Mouse (Mus musculus): Measurements from ENCODE around the gene Ccdc144b. TPM values are rescaled to one million over a fixed set of nuclear protein-coding genes. Genes with fewer than 3 reads are reported as not detected.

Gene Ccdc144b
- polyA plus RNA-seq, 1 experiment from 2014 or later: 0.10 TPM

- Histone ChIP-seq H3K9me3 (replicated peaks) (no peaks in the 10 kb centered on the region), H3K4me3 (no peak overlapping the region), H3K27ac (ENCODE audit: poor library complexity, severe bottlenecking) (0 out of 2 replicates have a peak overlapping the region, but pooled peaks have one; percentile 18), H3K36me3 (peaks cover 69% of the 10 kb centered on the region), H3K4me1 (replicated peaks) (0 out of 2 replicates have a peak, but pooled peaks cover 2% of the 10 kb centered on the region), H3K9ac (no peak overlapping the region), H3K27me3 (replicated peaks) (no peaks in the 10 kb centered on the region), H3K4me2 (no peak overlapping the region)
- WGBS: 57% methylated on average over 6 of the region's 6 CpGs
- ATAC-seq (ENCODE audit: insufficient number of reproducible peaks, low FRiP score): no peak
Observed at GRCm38 (mm10) chr3:35986266-35986665, 67.1 kb downstream of the Ccdc144b start.

GRCm38 (mm10) chr3:35973551-35973950 lies 79.8 kb downstream of the Ccdc144b start:
- H3K27ac ChIP-seq (ENCODE audit: poor library complexity, severe bottlenecking): no peak overlapping the region
- no peak overlapping the region for H3K9ac ChIP-seq
- H3K4me2 ChIP-seq: no peak overlapping the region
- ATAC-seq (ENCODE audit: insufficient number of reproducible peaks, low FRiP score): no peak
- no peaks in the 10 kb centered on the region for H3K9me3 ChIP-seq (replicated peaks)
- no peak overlapping the region for H3K4me3 ChIP-seq
- H3K36me3 ChIP-seq: peaks cover 48% of the 10 kb centered on the region
- 65% methylated on average over 7 of the region's 7 CpGs for WGBS
- 0 out of 2 replicates have a peak, but pooled peaks cover 2% of the 10 kb centered on the region for H3K4me1 ChIP-seq (replicated peaks)
- no peaks in the 10 kb centered on the region for H3K27me3 ChIP-seq (replicated peaks)

- Histone ChIP-seq H3K4me3 (no peak overlapping the region), H3K9me3 (replicated peaks) (no peaks in the 10 kb centered on the region), H3K36me3 (peaks cover 48% of the 10 kb centered on the region), H3K9ac (no peak overlapping the region), H3K27me3 (replicated peaks) (no peaks in the 10 kb centered on the region), H3K4me2 (no peak overlapping the region), H3K27ac (ENCODE audit: poor library complexity, severe bottlenecking) (no peak overlapping the region), H3K4me1 (replicated peaks) (0 out of 2 replicates have a peak, but pooled peaks cover 2% of the 10 kb centered on the region)
- 77% methylated on average over 4 of the region's 4 CpGs for WGBS
- no peak for ATAC-seq (ENCODE audit: insufficient number of reproducible peaks, low FRiP score)
Observed at GRCm38 (mm10) chr3:35972985-35973384, 80.4 kb downstream of the Ccdc144b start.

GRCm38 (mm10) chr3:35971149-35971548 lies 82.2 kb downstream of the Ccdc144b start:
- Histone ChIP-seq H3K4me2 (no peak overlapping the region), H3K27me3 (replicated peaks) (no peaks in the 10 kb centered on the region), H3K36me3 (peaks cover 47% of the 10 kb centered on the region), H3K9me3 (replicated peaks) (no peaks in the 10 kb centered on the region), H3K9ac (no peak overlapping the region), H3K4me1 (replicated peaks) (0 out of 2 replicates have a peak, but pooled peaks cover 2% of the 10 kb centered on the region), H3K27ac (ENCODE audit: poor library complexity, severe bottlenecking) (no peak overlapping the region), H3K4me3 (no peak overlapping the region)
- WGBS: 88% methylated on average over 12 of the region's 12 CpGs
- ATAC-seq (ENCODE audit: insufficient number of reproducible peaks, low FRiP score): no peak

- Histone ChIP-seq H3K9ac (no peak overlapping the region), H3K9me3 (replicated peaks) (no peaks in the 10 kb centered on the region), H3K27ac (ENCODE audit: poor library complexity, severe bottlenecking) (no peak overlapping the region), H3K27me3 (replicated peaks) (no peaks in the 10 kb centered on the region), H3K4me3 (no peak overlapping the region), H3K4me2 (no peak overlapping the region), H3K4me1 (replicated peaks) (0 out of 2 replicates have a peak, but pooled peaks cover 2% of the 10 kb centered on the region), H3K36me3 (peaks cover 41% of the 10 kb centered on the region)
- ATAC-seq (ENCODE audit: insufficient number of reproducible peaks, low FRiP score): no peak
- WGBS: 88% methylated on average over 4 of the region's 4 CpGs
Observed at GRCm38 (mm10) chr3:35970441-35970840, 82.9 kb downstream of the Ccdc144b start.

GRCm38 (mm10) chr3:35967366-35967921 lies 85.9 kb downstream of the Ccdc144b start:
- peaks cover 39% of the 10 kb centered on the region for H3K36me3 ChIP-seq

GRCm38 (mm10) chr3:35966493-35966892 lies 86.9 kb downstream of the Ccdc144b start:
- Histone ChIP-seq H3K27ac (ENCODE audit: poor library complexity, severe bottlenecking) (no peak overlapping the region), H3K36me3 (peaks cover 39% of the 10 kb centered on the region)

More at GRCm38 (mm10) chr3:35967366-35967921, 85.9 kb downstream of the Ccdc144b start:
- no peaks in the 10 kb centered on the region for H3K9me3 ChIP-seq (replicated peaks)
- H3K4me1 ChIP-seq (replicated peaks): no peaks in the 10 kb centered on the region
- H3K27me3 ChIP-seq (replicated peaks): no peaks in the 10 kb centered on the region
- no peak overlapping the region for H3K9ac ChIP-seq
- no peak overlapping the region for H3K27ac ChIP-seq (ENCODE audit: poor library complexity, severe bottlenecking)
- H3K4me2 ChIP-seq: no peak overlapping the region
- ATAC-seq (ENCODE audit: insufficient number of reproducible peaks, low FRiP score): no peak
- H3K4me3 ChIP-seq: no peak overlapping the region
- WGBS: 89% methylated on average over 8 of the region's 8 CpGs

GRCm38 (mm10) chr3:35964928-35965327 lies 88.4 kb downstream of the Ccdc144b start:
- H3K9ac ChIP-seq: no peak overlapping the region
- H3K27me3 ChIP-seq (replicated peaks): no peaks in the 10 kb centered on the region
- H3K4me3 ChIP-seq: no peak overlapping the region
- 54% methylated on average over 4 of the region's 4 CpGs for WGBS
- H3K4me1 ChIP-seq (replicated peaks): no peaks in the 10 kb centered on the region
- no peak overlapping the region for H3K4me2 ChIP-seq
- ATAC-seq (ENCODE audit: insufficient number of reproducible peaks, low FRiP score): no peak
- peaks cover 49% of the 10 kb centered on the region for H3K36me3 ChIP-seq
- H3K27ac ChIP-seq (ENCODE audit: poor library complexity, severe bottlenecking): no peak overlapping the region
- no peaks in the 10 kb centered on the region for H3K9me3 ChIP-seq (replicated peaks)

More at GRCm38 (mm10) chr3:35966493-35966892, 86.9 kb downstream of the Ccdc144b start:
- 81% methylated on average over 2 of the region's 2 CpGs for WGBS
- Histone ChIP-seq H3K9ac (no peak overlapping the region), H3K4me2 (no peak overlapping the region), H3K4me3 (no peak overlapping the region), H3K9me3 (replicated peaks) (no peaks in the 10 kb centered on the region), H3K27me3 (replicated peaks) (no peaks in the 10 kb centered on the region), H3K4me1 (replicated peaks) (no peaks in the 10 kb centered on the region)
- no peak for ATAC-seq (ENCODE audit: insufficient number of reproducible peaks, low FRiP score)

- no peaks in the 10 kb centered on the region for H3K27me3 ChIP-seq (replicated peaks)
- no peak overlapping the region for H3K4me3 ChIP-seq
- WGBS: 88% methylated on average over 5 of the region's 5 CpGs
- peaks cover 51% of the 10 kb centered on the region for H3K36me3 ChIP-seq
- H3K4me2 ChIP-seq: no peak overlapping the region
- no peaks in the 10 kb centered on the region for H3K9me3 ChIP-seq (replicated peaks)
- H3K27ac ChIP-seq (ENCODE audit: poor library complexity, severe bottlenecking): no peak overlapping the region
- H3K9ac ChIP-seq: no peak overlapping the region
- no peaks in the 10 kb centered on the region for H3K4me1 ChIP-seq (replicated peaks)
- no peak for ATAC-seq (ENCODE audit: insufficient number of reproducible peaks, low FRiP score)
Observed at GRCm38 (mm10) chr3:35963921-35964320, 89.4 kb downstream of the Ccdc144b start.

- ATAC-seq (ENCODE audit: insufficient number of reproducible peaks, low FRiP score): no peak
- Histone ChIP-seq H3K27ac (ENCODE audit: poor library complexity, severe bottlenecking) (no peak overlapping the region), H3K9me3 (replicated peaks) (no peaks in the 10 kb centered on the region), H3K27me3 (replicated peaks) (no peaks in the 10 kb centered on the region), H3K9ac (no peak overlapping the region), H3K4me3 (no peak overlapping the region), H3K4me1 (replicated peaks) (no peaks in the 10 kb centered on the region), H3K4me2 (no peak overlapping the region), H3K36me3 (peaks cover 55% of the 10 kb centered on the region)
- WGBS: 80% methylated on average over 4 of the region's 4 CpGs
Observed at GRCm38 (mm10) chr3:35963401-35963800, 89.9 kb downstream of the Ccdc144b start.

- Histone ChIP-seq H3K4me2 (no peak overlapping the region), H3K27ac (ENCODE audit: poor library complexity, severe bottlenecking) (no peak overlapping the region), H3K4me1 (replicated peaks) (no peaks in the 10 kb centered on the region), H3K9ac (no peak overlapping the region), H3K4me3 (no peak overlapping the region), H3K9me3 (replicated peaks) (no peaks in the 10 kb centered on the region), H3K36me3 (peaks cover 60% of the 10 kb centered on the region), H3K27me3 (replicated peaks) (no peaks in the 10 kb centered on the region)
- ATAC-seq (ENCODE audit: insufficient number of reproducible peaks, low FRiP score): no peak
- WGBS: 90% methylated on average over 5 of the region's 5 CpGs
Observed at GRCm38 (mm10) chr3:35962967-35963366, 90.4 kb downstream of the Ccdc144b start.
